Mouse (Mus musculus): ENCODE measurements around the gene Pim1.

Gene Pim1

DNA sequence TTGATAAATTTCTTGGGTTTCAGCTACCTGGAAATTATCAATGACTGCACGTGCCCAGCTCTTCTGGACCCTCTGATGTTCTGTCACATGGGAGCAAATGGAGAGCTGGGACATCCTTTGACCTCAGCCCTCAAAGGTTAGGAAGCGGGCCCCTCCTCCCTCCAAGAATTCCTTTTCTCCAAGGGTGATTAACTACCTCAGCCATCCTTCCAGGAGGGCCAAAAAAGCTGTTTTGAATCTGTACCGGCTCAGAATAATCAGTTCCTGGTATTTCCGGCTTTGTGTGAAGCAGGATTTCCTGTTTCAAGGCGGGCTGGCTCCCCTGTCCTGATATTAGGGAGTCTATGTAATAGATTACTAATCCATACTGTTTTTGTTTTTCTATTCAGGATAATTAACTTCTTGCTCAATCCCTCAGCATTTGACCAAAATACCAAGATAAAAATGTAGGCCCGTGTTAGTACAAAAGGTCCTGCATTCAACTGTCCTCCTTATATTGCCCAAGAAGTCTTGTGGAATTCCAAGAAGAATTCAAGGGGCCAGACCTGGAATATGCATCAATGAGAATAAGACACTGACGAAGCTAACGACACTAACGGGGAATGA, 25.0 kb upstream of the Pim1 start:
- in situ Hi-C loops (cut with MboI, MseI): loop anchor here (10.0 kb wide), 1 partner anchor 1169 kb away; no protein-coding TSS in a partner anchor

DNA sequence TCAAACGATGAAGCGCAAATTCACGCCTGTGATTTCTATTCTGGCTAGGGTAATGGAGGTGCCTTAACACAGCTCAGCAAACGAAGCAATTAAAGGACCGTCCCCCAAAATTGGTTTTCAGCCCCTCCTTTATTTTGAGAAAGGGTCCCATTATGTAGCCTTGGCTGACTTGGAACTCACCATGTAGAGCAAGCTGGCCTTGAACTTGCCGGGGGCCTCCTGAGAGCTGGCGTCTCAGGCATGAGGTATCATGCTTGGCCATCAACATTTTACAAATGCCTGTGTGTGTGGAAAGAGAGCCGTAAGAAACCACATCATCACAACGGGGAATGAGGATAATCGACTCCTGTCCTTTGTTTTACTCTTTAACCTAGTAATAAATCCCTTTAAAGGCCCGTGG, 23.5 kb upstream of the Pim1 start:
- in situ Hi-C loops (cut with MboI, MseI): loop anchor here (10.0 kb wide), 1 partner anchor 1168 kb away; no protein-coding TSS in a partner anchor

DNA sequence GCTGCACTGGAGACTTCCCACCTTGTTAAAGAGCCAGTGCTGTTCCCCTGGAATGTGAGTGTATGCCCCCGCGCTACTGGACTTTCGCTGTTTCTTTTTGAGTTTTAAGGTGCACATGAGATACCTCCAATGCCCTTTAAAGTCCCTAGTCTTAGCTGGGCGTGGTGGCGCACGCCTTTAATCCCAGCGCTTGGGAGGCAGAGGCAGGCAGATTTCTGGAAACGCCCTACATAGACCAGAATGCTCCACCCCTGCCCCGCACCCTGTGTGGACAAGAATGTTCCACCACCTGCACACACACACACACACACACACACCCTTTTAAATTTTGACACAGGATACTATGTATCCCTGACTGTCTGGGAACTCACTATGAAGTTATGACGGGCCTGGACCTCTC, 17.1 kb upstream of the Pim1 start:
- in situ Hi-C loops (cut with MboI, MseI): no loop called here

DNA sequence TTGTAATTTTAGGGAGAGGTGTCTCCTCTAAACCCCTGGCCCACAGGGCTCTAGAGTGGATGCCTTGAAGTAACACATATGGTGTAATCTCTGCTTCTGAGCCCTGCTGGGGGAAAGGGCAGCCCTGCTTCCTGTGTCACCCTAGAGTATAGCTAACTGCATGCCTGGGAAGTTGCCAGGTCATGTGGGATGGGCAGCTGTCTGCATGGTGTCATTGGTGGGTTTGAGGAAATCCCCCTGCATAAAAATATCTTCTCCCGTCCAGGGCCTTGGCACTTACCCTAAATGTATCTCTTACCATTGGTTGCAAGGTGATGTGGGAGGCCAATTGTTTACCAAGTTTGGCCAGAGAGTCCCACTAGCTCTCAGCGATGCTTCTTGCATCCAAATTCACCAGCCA, 16.5 kb upstream of the Pim1 start:
- in situ Hi-C loops (cut with MboI, MseI): no loop called here

DNA sequence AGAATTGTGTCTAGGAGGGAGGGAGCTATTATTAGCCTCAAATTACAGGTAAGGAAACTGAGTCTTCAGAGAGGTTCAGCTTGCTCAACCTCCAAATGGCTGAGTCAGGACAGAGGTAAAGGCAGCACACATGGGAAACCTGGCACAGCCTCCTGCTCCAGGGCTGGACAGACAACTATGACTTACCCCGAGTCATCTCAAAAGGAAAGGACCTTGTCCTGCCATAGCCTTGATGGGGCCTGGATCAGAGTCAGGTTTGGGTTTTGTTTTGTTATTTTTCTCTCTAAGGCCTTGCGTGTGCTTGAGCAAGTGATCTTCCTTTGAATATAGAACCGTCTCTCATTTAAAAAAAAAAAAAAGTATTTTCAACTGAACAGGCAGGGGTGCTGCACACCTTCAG, 15.4 kb upstream of the Pim1 start:
- in situ Hi-C loops (cut with MboI, MseI): loop anchor here (5.0 kb wide), 1 partner anchor 53 kb away; no protein-coding TSS in a partner anchor

DNA sequence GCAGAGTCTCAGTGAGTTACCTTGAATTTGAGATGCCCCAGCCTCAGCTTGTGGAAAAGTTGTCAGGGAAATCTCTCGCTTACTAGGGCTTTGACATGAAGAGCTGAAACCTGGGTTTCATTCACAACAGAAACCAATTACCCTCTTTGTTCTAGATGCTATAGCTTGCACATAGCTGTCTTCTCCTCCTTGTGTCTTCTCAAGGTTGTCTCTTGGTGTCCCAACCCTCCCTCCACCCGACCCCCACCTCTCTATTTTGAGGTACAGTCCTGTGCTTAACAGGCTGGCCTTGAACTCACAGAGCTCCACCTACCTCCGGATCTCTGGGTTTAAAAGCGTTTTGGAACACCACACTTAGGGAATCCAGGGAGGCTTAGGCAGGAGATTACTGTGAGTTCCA, 14.1 kb upstream of the Pim1 start:
- in situ Hi-C loops (cut with MboI, MseI): loop anchor here (5.0 kb wide), 1 partner anchor 54 kb away; no protein-coding TSS in a partner anchor

DNA sequence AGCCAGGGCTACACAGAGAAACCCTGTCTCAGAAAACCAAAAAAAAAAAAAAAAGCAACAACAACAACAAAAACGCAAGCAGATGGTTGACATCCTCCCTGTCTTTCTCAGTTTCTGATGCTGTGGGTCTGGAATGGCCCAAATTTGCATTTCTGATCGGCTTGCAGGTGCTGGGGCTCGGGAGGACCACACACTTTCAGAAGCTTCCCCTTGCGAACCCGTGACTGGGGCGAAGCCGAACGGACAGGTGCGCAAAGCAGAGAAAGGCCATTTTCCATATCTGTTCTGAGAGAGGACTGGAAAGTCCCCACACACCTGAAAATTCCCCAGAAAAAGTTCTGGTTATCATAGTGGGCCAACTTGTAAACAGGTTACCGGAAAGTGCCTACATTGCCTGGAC, 13.2 kb upstream of the Pim1 start:
- in situ Hi-C loops (cut with MboI, MseI): loop anchor here (5.0 kb wide), 1 partner anchor 55 kb away; no protein-coding TSS in a partner anchor

DNA sequence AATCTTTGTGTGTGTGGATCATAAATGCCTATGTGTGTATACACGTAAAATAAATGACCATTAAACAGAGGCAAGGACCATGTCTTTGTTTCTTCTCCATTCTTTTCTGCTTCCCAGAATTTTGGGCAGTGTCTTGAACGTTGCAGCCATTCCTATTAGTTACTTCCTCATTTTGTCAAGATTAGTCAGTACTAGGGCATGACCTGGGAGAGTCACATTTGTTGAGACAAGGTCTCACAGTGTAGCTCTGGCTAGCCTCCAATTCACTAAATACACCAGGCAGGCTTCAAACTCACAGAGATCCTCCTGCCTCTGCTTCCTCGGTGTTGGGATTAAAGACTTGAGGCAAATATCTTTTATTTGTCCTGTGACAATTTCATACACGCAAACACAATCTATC, 12.3 kb upstream of the Pim1 start:
- in situ Hi-C loops (cut with MboI, MseI): loop anchor here (5.0 kb wide), 1 partner anchor 56 kb away; no protein-coding TSS in a partner anchor

DNA sequence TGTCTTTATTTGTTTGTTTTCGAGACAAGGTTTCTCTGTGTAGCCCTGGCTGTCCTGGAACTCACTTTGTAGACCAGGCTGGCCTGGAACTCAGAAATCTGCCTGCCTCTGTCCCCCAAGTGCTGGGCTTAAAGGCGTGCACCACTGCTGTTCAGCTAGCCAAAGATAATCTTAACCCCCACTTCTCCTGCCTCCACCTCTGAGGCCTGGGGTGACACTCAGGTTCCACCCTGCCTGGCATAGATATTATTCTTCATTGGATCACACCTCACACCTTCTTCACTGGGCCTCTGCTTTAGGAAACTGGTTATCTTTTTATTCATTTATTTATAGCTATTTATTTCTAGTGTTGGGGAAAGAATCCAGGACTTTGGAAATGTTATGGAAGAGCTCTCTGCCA, 10.3 kb upstream of the Pim1 start:
- in situ Hi-C loops (cut with MboI, MseI): no loop called here

DNA sequence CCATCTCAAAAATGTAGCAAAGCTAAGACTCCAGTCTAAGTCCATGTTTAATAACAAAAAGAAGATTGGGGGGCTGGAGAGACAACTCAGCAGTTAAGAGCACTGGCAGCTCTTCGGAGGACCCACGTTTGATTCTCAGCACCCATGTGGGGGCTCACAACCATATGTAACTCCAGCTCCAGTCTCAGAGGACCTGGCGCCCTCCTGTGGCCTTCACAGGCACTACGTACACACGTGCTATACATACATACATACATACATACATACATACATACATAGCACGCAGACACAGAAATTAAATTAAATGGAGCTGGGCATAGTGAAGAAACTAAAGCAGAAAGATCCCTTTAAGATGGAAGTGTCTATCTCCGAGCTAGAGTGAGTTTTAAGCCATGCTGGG, 7.9 kb upstream of the Pim1 start:
- in situ Hi-C loops (cut with MboI, MseI): no loop called here

DNA sequence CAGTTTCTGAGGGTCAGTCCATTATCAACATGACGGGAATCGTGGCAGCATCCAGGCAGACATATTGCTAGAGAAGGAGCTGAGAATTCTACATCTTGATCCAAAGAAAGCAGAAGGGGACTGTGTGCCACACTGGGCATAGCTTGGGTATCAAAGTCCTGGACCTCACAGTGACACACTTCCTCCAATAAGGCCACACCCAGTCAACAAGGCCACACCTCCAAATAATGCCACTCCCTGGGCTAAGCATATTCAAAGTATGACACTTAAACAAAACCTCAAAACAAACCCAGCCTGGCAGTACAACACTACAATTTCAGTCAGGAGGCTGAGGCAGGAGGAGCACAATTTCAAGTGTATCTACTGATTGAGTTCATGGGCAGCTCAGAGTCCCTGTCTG, 7.3 kb upstream of the Pim1 start:
- in situ Hi-C loops (cut with MboI, MseI): no loop called here

DNA sequence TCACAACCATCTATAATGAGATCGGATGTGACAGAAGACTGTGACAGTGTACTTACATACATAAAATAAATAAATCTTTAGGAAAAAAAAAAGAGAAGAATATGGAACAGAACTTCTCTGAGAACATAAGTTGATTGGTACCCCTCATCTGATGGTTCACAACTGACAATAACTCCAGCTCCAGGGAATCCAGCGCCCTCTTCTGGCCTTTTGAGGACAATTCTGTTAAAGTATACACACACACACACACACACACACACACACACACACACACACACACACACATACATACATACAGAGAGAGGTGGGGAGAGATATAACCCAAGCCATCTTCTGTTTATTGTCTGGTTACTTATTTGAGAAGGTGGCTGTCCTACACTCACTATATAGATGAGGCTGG, 6.1 kb upstream of the Pim1 start:
- in situ Hi-C loops (cut with MboI, MseI): no loop called here

DNA sequence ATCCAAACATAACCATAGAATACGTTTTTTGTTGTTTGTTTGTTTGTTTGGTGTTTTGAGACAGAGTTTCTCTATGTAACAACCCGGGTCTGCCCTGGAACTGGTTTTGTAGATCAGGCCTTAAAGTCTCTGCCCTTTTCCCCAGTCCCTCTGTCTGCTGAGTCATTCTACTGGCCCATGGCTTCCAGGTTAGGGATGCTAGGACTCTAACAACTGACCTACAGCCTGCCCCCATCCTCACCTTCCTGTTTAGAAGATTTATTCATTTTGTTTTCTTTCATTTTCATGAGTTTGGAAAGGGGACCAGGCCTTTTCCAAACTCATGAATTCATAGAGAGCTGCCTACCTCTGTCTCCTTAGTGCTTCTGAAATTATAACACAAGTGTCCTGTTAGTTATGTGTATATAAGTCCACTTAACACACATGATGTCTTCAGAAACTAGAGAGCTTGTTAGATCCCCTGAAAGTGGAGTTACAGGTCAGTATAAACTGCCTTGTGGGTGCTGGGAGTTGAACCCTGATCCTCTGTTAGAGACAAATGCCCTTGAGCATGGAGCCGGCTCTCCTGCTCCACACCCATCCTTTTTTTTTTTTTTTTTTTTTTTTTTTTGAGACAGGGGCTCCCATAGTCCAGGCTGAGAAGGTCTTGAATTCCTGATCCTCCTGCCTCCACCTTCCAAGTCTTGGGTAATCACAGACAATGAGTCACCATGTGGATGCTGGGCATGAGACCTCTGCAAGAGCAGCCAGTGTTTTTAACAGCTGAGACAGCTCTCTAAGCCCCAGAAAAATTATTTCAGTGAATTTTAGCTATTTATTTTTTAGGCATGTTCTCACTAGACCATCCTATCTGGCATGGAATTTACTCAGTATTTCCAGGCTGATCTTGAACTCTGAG, 5.0 kb upstream of the Pim1 start:
- in situ Hi-C loops (cut with MboI, MseI): loop anchor here (5.0 kb wide), 1 partner anchor 88 kb away; no protein-coding TSS in a partner anchor

DNA sequence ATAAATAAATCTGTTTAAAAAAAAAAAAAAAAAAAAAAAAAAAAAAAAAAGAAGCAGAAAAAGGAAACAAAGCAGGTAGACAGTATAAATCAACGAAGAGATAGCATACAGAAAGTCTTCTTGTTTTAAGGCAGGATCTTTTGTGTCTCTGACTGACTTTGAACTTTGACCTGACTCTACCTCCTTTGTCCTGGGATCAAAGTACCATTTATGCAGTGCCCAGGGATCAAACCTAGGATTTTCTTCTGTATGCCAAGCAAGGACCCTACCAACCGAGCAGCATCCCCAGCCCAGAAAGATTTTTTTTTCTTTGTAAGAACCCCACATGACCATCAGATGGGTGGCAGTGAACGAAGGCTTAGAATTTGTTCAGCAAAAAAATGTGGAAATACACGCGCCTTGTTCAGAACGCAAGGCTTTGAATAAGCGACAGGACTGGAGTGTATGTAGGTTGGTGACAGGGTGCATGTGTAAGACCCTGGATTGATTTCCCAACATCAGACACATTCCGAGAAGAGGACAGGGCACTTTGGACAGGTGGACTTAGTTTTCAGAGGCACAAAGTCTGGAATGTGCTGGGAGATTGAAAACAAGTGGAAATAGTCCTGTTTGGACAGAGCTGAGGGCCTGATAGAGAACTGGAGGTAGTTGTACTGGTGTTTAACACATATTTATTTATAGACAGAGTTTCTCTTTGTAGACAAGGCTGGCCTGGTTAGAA, 2.1 kb upstream of the Pim1 start:
- in situ Hi-C loops (cut with MboI, MseI): loop anchor here (5.0 kb wide), 1 partner anchor 91 kb away; no protein-coding TSS in a partner anchor

DNA sequence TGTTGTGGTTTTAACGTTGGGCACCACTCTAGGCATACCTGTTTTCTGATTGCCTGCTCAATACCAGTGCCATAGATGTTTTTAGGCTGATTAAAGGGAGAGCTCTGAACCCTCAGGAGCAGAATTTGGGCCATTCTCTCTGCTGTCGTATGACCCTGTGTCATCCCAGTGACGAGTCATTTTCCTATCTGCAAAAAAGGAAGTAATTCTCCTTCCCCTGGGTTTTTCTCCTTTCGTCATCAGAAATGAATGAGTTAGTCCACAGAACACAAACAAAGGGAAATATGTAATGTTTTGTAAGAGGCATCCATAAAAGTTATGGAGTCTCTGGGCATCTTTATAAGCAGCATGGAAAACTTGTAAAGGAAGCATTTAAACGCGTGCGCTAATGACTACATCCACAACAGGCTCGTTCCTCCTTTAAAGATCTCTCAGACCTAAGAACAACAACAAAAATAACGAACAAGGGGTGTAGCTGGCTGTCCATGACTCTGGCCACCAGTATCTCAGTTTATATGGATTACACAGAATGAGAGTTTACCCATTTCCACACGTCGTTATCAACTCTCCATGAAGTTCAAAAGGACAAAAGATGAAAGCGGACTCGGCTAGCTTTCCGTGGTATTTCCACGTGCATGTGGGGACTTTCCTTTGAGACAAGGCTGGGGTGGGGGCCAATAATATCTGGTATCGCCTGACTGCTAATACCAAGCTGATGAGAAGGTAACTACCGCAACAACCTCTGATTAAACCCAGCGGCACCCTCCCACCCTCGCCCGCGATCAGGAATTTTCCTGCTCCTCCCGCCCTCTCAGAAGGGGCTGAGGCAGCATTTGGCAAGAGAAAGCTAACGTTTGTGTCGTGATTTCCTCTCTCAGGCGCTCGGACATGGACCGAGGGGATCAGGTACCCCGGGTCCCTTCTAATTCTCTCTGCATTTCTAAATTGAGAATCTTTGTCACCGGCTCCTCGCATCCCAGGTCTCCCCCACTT, 1.3 kb upstream of the Pim1 start:
- in situ Hi-C loops (cut with MboI, MseI): loop anchor here (5.0 kb wide), 1 partner anchor 92 kb away; no protein-coding TSS in a partner anchor

DNA sequence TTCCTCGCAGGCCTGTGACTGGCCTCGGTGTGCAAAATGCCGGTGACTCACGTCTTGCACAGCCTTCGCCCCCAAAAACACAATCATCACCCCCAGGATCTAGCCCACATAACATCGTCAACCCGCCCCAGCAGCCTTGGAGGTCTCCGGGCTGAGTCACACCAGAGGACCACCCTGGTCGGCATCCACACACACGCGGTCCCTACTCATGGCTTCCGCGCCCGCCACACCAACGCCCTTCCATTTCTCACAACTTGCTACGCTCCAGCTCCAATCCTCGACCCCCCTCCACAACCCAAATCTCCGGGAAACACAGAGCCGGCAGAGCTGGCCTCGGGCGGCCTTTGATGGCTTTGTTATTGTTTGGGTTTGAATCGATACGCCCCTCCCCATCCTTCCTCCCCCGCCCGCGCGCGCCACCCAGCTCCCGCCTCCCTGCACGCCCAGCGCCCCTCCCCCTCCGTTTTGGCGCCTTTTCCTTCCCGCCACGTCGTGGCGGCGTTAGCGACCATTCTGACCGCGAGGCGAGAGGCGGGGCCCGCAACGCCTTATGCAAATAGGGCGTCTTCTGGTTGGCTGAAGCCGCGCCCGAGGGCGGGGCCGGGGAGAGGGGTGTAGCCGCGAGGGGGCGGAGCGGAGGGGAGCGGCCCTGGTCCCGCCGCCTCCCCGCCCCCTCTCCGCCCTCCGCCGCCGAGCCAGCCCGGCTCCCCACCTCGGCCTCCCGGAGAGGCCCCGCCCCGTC, 411 bp upstream of the Pim1 start:
- in situ Hi-C loops (cut with MboI, MseI): loop anchor here (5.0 kb wide), 1 partner anchor 93 kb away; no protein-coding TSS in a partner anchor

DNA sequence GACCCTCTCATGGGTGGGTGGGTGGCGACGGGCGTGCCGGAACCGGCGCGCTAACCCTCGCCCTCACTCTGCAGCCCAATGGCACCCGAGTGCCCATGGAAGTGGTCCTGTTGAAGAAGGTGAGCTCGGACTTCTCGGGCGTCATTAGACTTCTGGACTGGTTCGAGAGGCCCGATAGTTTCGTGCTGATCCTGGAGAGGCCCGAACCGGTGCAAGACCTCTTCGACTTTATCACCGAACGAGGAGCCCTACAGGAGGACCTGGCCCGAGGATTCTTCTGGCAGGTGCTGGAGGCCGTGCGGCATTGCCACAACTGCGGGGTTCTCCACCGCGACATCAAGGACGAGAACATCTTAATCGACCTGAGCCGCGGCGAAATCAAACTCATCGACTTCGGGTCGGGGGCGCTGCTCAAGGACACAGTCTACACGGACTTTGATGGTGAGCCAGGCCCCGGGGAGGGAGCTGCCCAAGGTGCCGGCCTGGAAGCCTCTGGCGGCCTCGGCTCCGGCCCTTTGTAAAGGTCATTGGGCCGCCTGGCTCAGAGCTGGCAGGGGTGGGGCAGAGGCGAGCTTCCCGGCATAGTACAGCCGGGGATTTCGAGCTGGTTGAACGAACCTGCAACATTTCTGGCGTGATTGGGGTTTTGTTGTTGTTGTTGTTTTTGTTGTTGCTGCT, 1.2 kb downstream of the Pim1 start:
- in situ Hi-C loops (cut with MboI, MseI): no loop called here

DNA sequence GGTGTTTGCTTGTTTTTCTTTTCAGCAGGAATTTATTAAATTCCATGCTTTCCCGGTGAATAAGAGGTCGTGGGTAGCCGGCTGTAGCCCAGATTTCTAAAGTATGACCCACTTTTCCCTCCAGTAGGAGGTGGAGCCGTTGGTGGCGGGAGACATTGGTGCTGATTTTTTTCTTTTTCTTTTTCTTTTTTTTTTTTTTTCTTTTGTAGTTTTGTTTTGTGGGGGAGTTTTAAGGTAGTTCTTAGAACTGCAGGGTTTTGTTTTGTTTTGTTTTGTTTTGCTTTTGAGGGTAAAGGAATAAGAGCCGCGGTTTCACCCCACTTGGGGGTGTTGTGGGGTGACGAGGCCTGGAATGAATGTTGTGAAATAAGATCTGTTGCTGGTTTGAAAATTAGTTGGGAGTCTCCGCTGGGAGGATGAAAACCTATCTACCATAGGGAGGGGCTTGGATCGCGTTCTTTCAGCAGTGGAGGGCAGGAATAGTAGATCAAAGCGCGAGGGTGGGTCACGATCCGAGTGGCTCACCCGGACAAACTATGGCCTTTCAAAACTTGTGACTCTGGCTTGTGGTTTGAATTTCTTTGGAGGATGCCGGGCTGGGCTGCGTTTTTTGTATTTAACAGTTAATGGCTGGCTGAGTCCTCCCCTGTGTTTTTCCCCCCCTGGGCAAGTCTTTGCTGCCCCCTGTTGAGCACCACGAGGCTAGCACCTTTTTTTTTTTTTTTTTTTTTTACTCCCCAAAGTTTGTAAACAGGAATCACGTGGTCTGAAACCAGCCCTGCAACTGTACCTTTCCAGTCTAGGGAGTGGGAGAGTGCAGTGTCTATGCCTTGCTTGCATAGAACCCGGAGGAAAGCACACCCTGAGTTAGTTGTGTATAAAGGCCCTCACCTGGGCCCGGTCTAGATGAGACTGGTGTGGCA, 2.0 kb downstream of the Pim1 start:
- in situ Hi-C loops (cut with MboI, MseI): no loop called here

Measured in regulatory T cell (primary cell).